ENCODE assay signal across 13 mouse cellular contexts in genomic region chr5:65091184-65091858, GRCm38 (mm10). TPM values are rescaled to one million over a fixed set of nuclear protein-coding genes. Genes with fewer than 3 reads are reported as not detected.
DNase-seq lines count a peak whose midpoint lies in the region; ATAC-seq and TF ChIP-seq lines count a peak whose summit lies in the region.
"Had no signal": no experiment of that assay in that cellular context is flagged by ENCODE, and none has a peak within 500 bp of the region (broad histone marks: within the 10 kb centered on the region; RNA-seq: fewer than 3 reads in every experiment).

No protein-coding gene starts in this region.

- H3K9me3 ChIP-seq in stomach, embryonic 16.5 days (replicated peaks; ENCODE audit: control insufficient read depth, low read length) = no peaks in the 10 kb centered on the region
- H3K9me3 ChIP-seq in stomach, postnatal 0 days (ENCODE audit: control insufficient read depth, low read length) = no peaks in the 10 kb centered on the region
- no peaks in the 10 kb centered on the region for H3K9me3 ChIP-seq in liver, embryonic 11.5 days (ENCODE audit: control insufficient read depth, low read length)
- H3K9me3 ChIP-seq in neural tube, embryonic 15.5 days (replicated peaks) = no peaks in the 10 kb centered on the region
- H3K9me3 ChIP-seq: hindbrain, embryonic 10.5 days; neural tube, embryonic 13.5 days had no signal

- intact Hi-C loops in heart, postnatal 10 days (cut with DNase I) = no loop called here
- intact Hi-C loops in gastrocnemius, adult 2 months (cut with DNase I) = no loop called here

- no peak overlapping the region for H3K9ac ChIP-seq in stomach, embryonic 16.5 days (ENCODE audit: low read length)
- H3K9ac ChIP-seq in stomach, postnatal 0 days (ENCODE audit: low read length) = no peak overlapping the region
- H3K9ac ChIP-seq in liver, embryonic 11.5 days (ENCODE audit: low read depth, low read length) = no peak overlapping the region
- H3K9ac ChIP-seq in neural tube, embryonic 15.5 days (replicated peaks) = no peak overlapping the region
- H3K9ac ChIP-seq: neural tube, embryonic 13.5 days had no signal

- H3K27me3 ChIP-seq in stomach, embryonic 16.5 days (ENCODE audit: control insufficient read depth, insufficient read depth, low read length) = no peaks in the 10 kb centered on the region
- no peaks in the 10 kb centered on the region for H3K27me3 ChIP-seq in stomach, postnatal 0 days (ENCODE audit: control insufficient read depth, insufficient read depth, low read length)
- H3K27me3 ChIP-seq in liver, embryonic 11.5 days (replicated peaks; ENCODE audit: control insufficient read depth, insufficient read depth, low read length) = no peaks in the 10 kb centered on the region
- H3K27me3 ChIP-seq in neural tube, embryonic 15.5 days (replicated peaks) = no peaks in the 10 kb centered on the region
- H3K27me3 ChIP-seq: neural tube, embryonic 13.5 days had no signal

- H3K36me3 ChIP-seq in stomach, embryonic 16.5 days (ENCODE audit: control insufficient read depth, insufficient read depth, low read length) = no peaks in the 10 kb centered on the region
- H3K36me3 ChIP-seq in stomach, postnatal 0 days (ENCODE audit: control insufficient read depth, insufficient read depth, low read length) = no peaks in the 10 kb centered on the region
- H3K36me3 ChIP-seq in liver, embryonic 11.5 days (ENCODE audit: control insufficient read depth, insufficient read depth, low read length) = no peaks in the 10 kb centered on the region
- no peaks in the 10 kb centered on the region for H3K36me3 ChIP-seq in neural tube, embryonic 15.5 days
- H3K36me3 ChIP-seq: hindbrain, embryonic 10.5 days; neural tube, embryonic 13.5 days had no signal

- 52% methylated on average over 11 of the region's 11 CpGs for WGBS in stomach, embryonic 16.5 days
- 54% methylated on average over 11 of the region's 11 CpGs for WGBS in stomach, postnatal 0 days
- 43% methylated on average over 11 of the region's 11 CpGs for WGBS in liver, embryonic 11.5 days
- WGBS in neural tube, embryonic 15.5 days = 74% methylated on average over 11 of the region's 11 CpGs

- TF ChIP-seq EP300 in stomach, postnatal 0 days (optimal IDR thresholded peaks at IDR 0.05) = no peak

- peak; percentile 24 for DNase-seq in heart, adult 11 months
- no peak for DNase-seq in heart, postnatal 10 days
- no peak for DNase-seq in stomach, postnatal 0 days (ENCODE audit: low spot score)
- DNase-seq in liver, embryonic 11.5 days (ENCODE audit: low spot score) = no peak
- DNase-seq in natural killer cell, adult 2 months (ENCODE audit: low spot score in 2 of 2) = peak; percentile 29 to 33
- no peak for DNase-seq in gastrocnemius, adult 2 months
- DNase-seq: kidney, postnatal 10 days; layer of hippocampus, postnatal 36 days had no signal

- no peak for TF ChIP-seq CTCF in stomach, postnatal 0 days (IDR thresholded peaks at IDR 0.05; ENCODE audit: low read depth)
- TF ChIP-seq CTCF in gastrocnemius, adult 2 months (IDR thresholded peaks at IDR 0.05) = no peak

- peak overlapping the region; percentile 27; the same call in 1 of the 2 replicates for H3K4me2 ChIP-seq in stomach, embryonic 16.5 days (ENCODE audit: low read depth, low read length)
- no peak overlapping the region for H3K4me2 ChIP-seq in stomach, postnatal 0 days (replicated peaks; ENCODE audit: low read depth)
- peak overlapping the region; percentile 34; the same call in 1 of the 2 replicates for H3K4me2 ChIP-seq in liver, embryonic 11.5 days
- H3K4me2 ChIP-seq in neural tube, embryonic 15.5 days = no peak overlapping the region
- H3K4me2 ChIP-seq: neural tube, embryonic 13.5 days had no signal

- H3K4me1 ChIP-seq in stomach, embryonic 16.5 days (ENCODE audit: control insufficient read depth, insufficient read depth, low read length) = 0 out of 2 replicates have a peak, but pooled peaks cover 8% of the 10 kb centered on the region
- no peaks in the 10 kb centered on the region; the same call in 1 of the 2 replicates for H3K4me1 ChIP-seq in stomach, postnatal 0 days (replicated peaks; ENCODE audit: control insufficient read depth, insufficient read depth)
- no peaks in the 10 kb centered on the region for H3K4me1 ChIP-seq in liver, embryonic 11.5 days (replicated peaks; ENCODE audit: control insufficient read depth, insufficient read depth, low read length)
- H3K4me1 ChIP-seq in neural tube, embryonic 15.5 days = no peaks in the 10 kb centered on the region
- H3K4me1 ChIP-seq: neural tube, embryonic 13.5 days had no signal

- H3K4me3 ChIP-seq in stomach, embryonic 16.5 days (replicated peaks; ENCODE audit: low read length) = no peak overlapping the region
- H3K4me3 ChIP-seq in stomach, postnatal 0 days (ENCODE audit: low read depth, low read length) = no peak overlapping the region
- H3K4me3 ChIP-seq in liver, embryonic 11.5 days (ENCODE audit: low read depth, low read length) = no peak overlapping the region
- no peak overlapping the region for H3K4me3 ChIP-seq in gastrocnemius, adult 2 months
- no peak overlapping the region for H3K4me3 ChIP-seq in neural tube, embryonic 15.5 days (replicated peaks)
- H3K4me3 ChIP-seq: hindbrain, embryonic 10.5 days; neural tube, embryonic 13.5 days had no signal

- ATAC-seq in stomach, embryonic 16.5 days (ENCODE audit: insufficient read depth, low FRiP score) = no peak
- ATAC-seq in stomach, postnatal 0 days (ENCODE audit: low FRiP score, low TSS enrichment) = no peak
- ATAC-seq in liver, embryonic 11.5 days (replicated peaks; ENCODE audit: low FRiP score) = no peak
- no peak for ATAC-seq in neural tube, embryonic 15.5 days (ENCODE audit: low FRiP score)

- H3K27ac ChIP-seq in stomach, embryonic 16.5 days (ENCODE audit: low read length) = peak overlapping the region; percentile 44; the same call in 1 of the 2 replicates
- H3K27ac ChIP-seq in stomach, postnatal 0 days (replicated peaks) = no peak overlapping the region
- H3K27ac ChIP-seq in liver, embryonic 11.5 days (ENCODE audit: low read depth, low read length) = no peak overlapping the region
- no peak overlapping the region for H3K27ac ChIP-seq in gastrocnemius, adult 2 months
- H3K27ac ChIP-seq in neural tube, embryonic 15.5 days (replicated peaks) = no peak overlapping the region
- H3K27ac ChIP-seq: hindbrain, embryonic 10.5 days; neural tube, embryonic 13.5 days had no signal

RNA-seq across cellular contexts. Expression of gene Tmem156, which starts 0.6 kb away (rescaled TPM):
- under 1 TPM in 1 of 2 experiments, not detected in 1; 0.29 TPM for total RNA-seq in heart, postnatal 10 days (2021)
- 1.7 and 1.9 TPM in 2 replicates for polyA plus RNA-seq in stomach, embryonic 16.5 days (2015; fragmentation: Nextera tagmentation; extraction: Ambion mirVana)
- 1.1 and 1.6 TPM in 2 replicates for polyA plus RNA-seq in stomach, postnatal 0 days (2015; fragmentation: Nextera tagmentation; extraction: Ambion mirVana)
- polyA plus RNA-seq in liver, embryonic 11.5 days (2014; fragmentation: Nextera tagmentation; extraction: Ambion mirVana) = 0.42 and 0.55 TPM in 2 replicates
- total RNA-seq in gastrocnemius, adult 2 months (2021) = not detected
- polyA plus RNA-seq in neural tube, embryonic 15.5 days (2015; fragmentation: Nextera tagmentation; extraction: Ambion mirVana) = 0.68 TPM in 1 of 2 replicates, not detected in the other
- total RNA-seq: gastrocnemius, adult 18-20 months had no signal
- polyA plus RNA-seq: hindbrain, embryonic 10.5 days; neural tube, embryonic 13.5 days had no signal

RNA-seq across cellular contexts. Expression of gene Klhl5, which starts 16.0 kb away (rescaled TPM):
- 10 to 100 TPM; 20.8 to 21.1 TPM for total RNA-seq in heart, postnatal 10 days (2021)
- 7.2 and 8.5 TPM in 2 replicates for polyA plus RNA-seq in stomach, embryonic 16.5 days (2015; fragmentation: Nextera tagmentation; extraction: Ambion mirVana)
- polyA plus RNA-seq in stomach, postnatal 0 days (2015; fragmentation: Nextera tagmentation; extraction: Ambion mirVana) = 13.8 and 14.9 TPM in 2 replicates
- 10.0 and 10.7 TPM in 2 replicates for polyA plus RNA-seq in liver, embryonic 11.5 days (2014; fragmentation: Nextera tagmentation; extraction: Ambion mirVana)
- total RNA-seq in gastrocnemius, adult 2 months (2021) = 1 to 10 TPM; 5.1 to 5.9 TPM
- polyA plus RNA-seq in neural tube, embryonic 15.5 days (2015; fragmentation: Nextera tagmentation; extraction: Ambion mirVana) = 50.2 and 52.0 TPM in 2 replicates

Comparison
In these comparisons a context has a peak if more than half of its experiments do, and no peak if none do; other contexts are left out.
1. DNase-seq: peak in heart, adult 11 months (single experiment) and natural killer cell, adult 2 months (2 of 2); none in heart, postnatal 10 days (0 of 2), stomach, postnatal 0 days (single experiment), liver, embryonic 11.5 days (single experiment) and gastrocnemius, adult 2 months (single experiment).
2. H3K4me2 ChIP-seq: peak in stomach, embryonic 16.5 days (single experiment) and liver, embryonic 11.5 days (single experiment); none in stomach, postnatal 0 days (single experiment) and neural tube, embryonic 15.5 days (single experiment).